Mouse (Mus musculus) forebrain, embryonic 14.5 days (tissue): Measurements from ENCODE around the gene Igf2bp1. TPM values are rescaled to one million over a fixed set of nuclear protein-coding genes. Genes with fewer than 3 reads are reported as not detected.

ENCODE experiments used
- ATAC-seq: fragments of 200-750 bp; cut with Nextera tagmentation; 2 replicates; pipeline ENCODE4 v1.8.0; 2017; ENCODE audit warnings: mild to moderate bottlenecking, moderate library complexity
- DNase-seq: peaks from one replicate; pipeline ENCODE4 v3.0.0-alpha.2; 2015; ENCODE audit warnings: low spot score
- H3K27ac ChIP-seq: fragments of 300-500 bp; sonication (generic); 2 replicates; pipeline ENCODE4 v1.5.1; 2014; ENCODE audit warnings: low read depth, mild to moderate bottlenecking, control low read depth, low read length, moderate library complexity
- H3K27me3 ChIP-seq: fragments of 300-500 bp; sonication (generic); replicated peaks from 2 replicates; pipeline ENCODE4 v1.6.1; 2014; ENCODE audit warnings: low read length, control low read depth, mixed read lengths; ENCODE audit not compliant: control insufficient read depth, insufficient read depth
- H3K36me3 ChIP-seq: fragments of 300-500 bp; sonication (generic); 2 replicates; pipeline ENCODE4 v1.6.1; 2014; ENCODE audit warnings: low read length, control low read depth; ENCODE audit not compliant: control insufficient read depth, insufficient read depth
- H3K4me1 ChIP-seq: fragments of 300-500 bp; sonication (generic); 2 replicates; pipeline ENCODE4 v1.6.1; 2014; ENCODE audit warnings: antibody characterized with exemption, low read length, control low read depth; ENCODE audit not compliant: control insufficient read depth, insufficient read depth
- H3K4me2 ChIP-seq: fragments of 300-500 bp; sonication (generic); 2 replicates; pipeline ENCODE4 v1.6.1; 2014; ENCODE audit warnings: mild to moderate bottlenecking, control low read depth, low read length
- H3K4me3 ChIP-seq: fragments of 300-500 bp; sonication (generic); 2 replicates; pipeline ENCODE4 v1.5.1; 2014; ENCODE audit warnings: low read depth, low read length, control low read depth
- H3K9ac ChIP-seq: fragments of 300-500 bp; sonication (generic); 2 replicates; pipeline ENCODE4 v1.6.1; 2014; ENCODE audit warnings: mild to moderate bottlenecking, low read length, control low read depth, moderate library complexity
- H3K9me3 ChIP-seq: fragments of 300-500 bp; sonication (generic); replicated peaks from 2 replicates; pipeline ENCODE4 v1.6.1; 2016; ENCODE audit warnings: low read length, control low read depth, mixed read lengths; ENCODE audit not compliant: control insufficient read depth
- whole genome bisulfite sequencing: fragments of 180-500 bp; shearing (Covaris S2); extraction: QIAGEN DNeasy Blood & Tissue Kit; methylation state at CpG from one replicate; pipeline ENCODE4 v1.1.7; 2014; 5-methylcytosine and 5-hydroxymethylcytosine counted together
- microRNA-seq: library from miRNA; unstranded; fragments of <30 nt; microRNA quantifications from one replicate; pipeline ENCODE4, GENCODE M21; 2016
- polyA plus RNA-seq: library from polyadenylated mRNA; unstranded; fragments of >200 nt; fragmentation: Nextera tagmentation; extraction: Ambion mirVana; gene quantifications from 2 replicates; pipeline ENCODE4 v1.2.1, GENCODE M21; 2014

Gene Igf2bp1
- polyA plus RNA-seq, 1 experiment from 2014 or later, result 15.3 TPM

- Histone ChIP-seq H3K4me3 (no peak overlapping the region), H3K9me3 (no peaks in the 10 kb centered on the region), H3K27me3 (peaks cover 21% of the 10 kb centered on the region), H3K4me1 (no peaks in the 10 kb centered on the region), H3K4me2 (no peak overlapping the region), H3K27ac (no peak overlapping the region), H3K36me3 (no peaks in the 10 kb centered on the region), H3K9ac (no peak overlapping the region)
- 91% methylated on average over 5 of the region's 5 CpGs for WGBS
- no peak for ATAC-seq
- no peak for DNase-seq
These were observed 97.8 kb downstream of the Igf2bp1 start for GRCm38 (mm10) chr11:95907805-95908524.

Small RNA genes lying within 50 kb of the gene (microRNA-seq; reads per million reads assigned to microRNA genes)
- 0.66 reads per million for gene Mir3063

Other genes starting within 250 kb of the Igf2bp1 start
- gene Phospho1, start 181.4 kb downstream of the Igf2bp1 start, polyA plus RNA-seq, result not detected in 2 replicates
- gene Gngt2, start 168.7 kb downstream of the Igf2bp1 start, polyA plus RNA-seq, result 2.1 and 2.7 TPM in 2 replicates
- 0.50 and 1.1 TPM in 2 replicates for gene Abi3, start 163.5 kb downstream of the Igf2bp1 start, polyA plus RNA-seq
- not detected in 2 replicates for gene B4galnt2, start 91.0 kb downstream of the Igf2bp1 start, polyA plus RNA-seq
- not detected in 2 replicates for gene Gip, start 18.6 kb upstream of the Igf2bp1 start, polyA plus RNA-seq
- gene Snf8, start 28.9 kb upstream of the Igf2bp1 start, polyA plus RNA-seq, result 58.4 and 68.8 TPM in 2 replicates
- gene Ube2z, start 59.4 kb upstream of the Igf2bp1 start, polyA plus RNA-seq, result 24.9 and 26.9 TPM in 2 replicates
- 606 and 726 TPM in 2 replicates for gene Atp5g1, start 69.7 kb upstream of the Igf2bp1 start, polyA plus RNA-seq
- 0.14 TPM in 1 of 2 replicates, not detected in the other for gene Calcoco2, start 106.0 kb upstream of the Igf2bp1 start, polyA plus RNA-seq
- 0.06 and 0.15 TPM in 2 replicates for gene Ttll6, start 127.8 kb upstream of the Igf2bp1 start, polyA plus RNA-seq
- gene Hoxb13, start 188.4 kb upstream of the Igf2bp1 start, polyA plus RNA-seq, result not detected in 2 replicates